In genomic region chr11:36395803-36396710, GRCm38 (mm10) we compare ENCODE assay signal across 14 mouse cellular contexts.
DNase-seq lines count a peak whose midpoint lies in the region; ATAC-seq and TF ChIP-seq lines count a peak whose summit lies in the region.
"Had no signal": no experiment of that assay in that cellular context is flagged by ENCODE, and none has a peak within 500 bp of the region (broad histone marks: within the 10 kb centered on the region; RNA-seq: fewer than 3 reads in every experiment).

No protein-coding gene starts in this region.

- no peak for ATAC-seq in midbrain, embryonic 12.5 days (ENCODE audit: low FRiP score, low read depth)
- ATAC-seq in midbrain, postnatal 0 days (ENCODE audit: low FRiP score), result no peak
- peak; percentile 63 for ATAC-seq in forebrain, postnatal 0 days
- ATAC-seq in megakaryocyte, adult 5-6 weeks (ENCODE audit: poor library complexity, severe bottlenecking), result no peak
- ATAC-seq in inflammation-experienced regulatory T-cells, adult 6 months, result no peak

- no peak overlapping the region for H3K4me3 ChIP-seq in midbrain, embryonic 12.5 days
- H3K4me3 ChIP-seq in midbrain, postnatal 0 days (ENCODE audit: low read depth, low read length), result no peak overlapping the region
- no peak overlapping the region for H3K4me3 ChIP-seq in forebrain, postnatal 0 days (ENCODE audit: low read depth, low read length)
- H3K4me3 ChIP-seq: heart, embryonic 12.5 days; limb, embryonic 13.5 days; megakaryocyte, embryonic 14.5 days had no signal

- H3K27me3 ChIP-seq in midbrain, embryonic 12.5 days, result no peaks in the 10 kb centered on the region
- H3K27me3 ChIP-seq in midbrain, postnatal 0 days (ENCODE audit: insufficient read depth, low read length), result no peaks in the 10 kb centered on the region
- no peaks in the 10 kb centered on the region for H3K27me3 ChIP-seq in forebrain, postnatal 0 days (ENCODE audit: insufficient read depth, low read length)
- H3K27me3 ChIP-seq: heart, embryonic 12.5 days; limb, embryonic 13.5 days; megakaryocyte, embryonic 14.5 days had no signal

- WGBS in midbrain, embryonic 12.5 days, result 36% methylated on average over 12 of the region's 12 CpGs
- WGBS in midbrain, postnatal 0 days, result 25% methylated on average over 12 of the region's 12 CpGs
- 22% methylated on average over 12 of the region's 12 CpGs for WGBS in forebrain, postnatal 0 days

- no peak for TF ChIP-seq CTCF in midbrain, postnatal 0 days (IDR thresholded peaks at IDR 0.05)
- no peak for TF ChIP-seq CTCF in forebrain, postnatal 0 days (IDR thresholded peaks at IDR 0.05; ENCODE audit: low read depth)

- H3K27ac ChIP-seq in midbrain, embryonic 12.5 days (replicated peaks), result peak overlapping the region; percentile 16; the same call in 1 of the 2 replicates
- H3K27ac ChIP-seq in midbrain, postnatal 0 days (ENCODE audit: low read depth, low read length), result no peak overlapping the region
- H3K27ac ChIP-seq in forebrain, postnatal 0 days (ENCODE audit: low read depth, low read length), result peak overlapping the region; percentile 60
- H3K27ac ChIP-seq: limb, embryonic 13.5 days; stomach, postnatal 0 days had no signal

- H3K36me3 ChIP-seq in midbrain, embryonic 12.5 days, result no peaks in the 10 kb centered on the region
- no peaks in the 10 kb centered on the region for H3K36me3 ChIP-seq in midbrain, postnatal 0 days (ENCODE audit: insufficient read depth, low read length)
- H3K36me3 ChIP-seq in forebrain, postnatal 0 days (ENCODE audit: insufficient read depth), result no peaks in the 10 kb centered on the region
- H3K36me3 ChIP-seq: heart, embryonic 12.5 days; limb, embryonic 13.5 days had no signal

- H3K9me3 ChIP-seq in midbrain, embryonic 12.5 days, result no peaks in the 10 kb centered on the region
- H3K9me3 ChIP-seq in midbrain, postnatal 0 days (ENCODE audit: low read length), result no peaks in the 10 kb centered on the region
- H3K9me3 ChIP-seq in forebrain, postnatal 0 days (ENCODE audit: low read length), result no peaks in the 10 kb centered on the region
- H3K9me3 ChIP-seq: heart, embryonic 12.5 days; limb, embryonic 13.5 days had no signal

- H3K4me1 ChIP-seq in midbrain, embryonic 12.5 days, result peaks cover 15% of the 10 kb centered on the region
- 0 out of 2 replicates have a peak, but pooled peaks cover 8% of the 10 kb centered on the region for H3K4me1 ChIP-seq in midbrain, postnatal 0 days (ENCODE audit: insufficient read depth, low read length)
- H3K4me1 ChIP-seq in forebrain, postnatal 0 days (ENCODE audit: insufficient read depth), result no peaks in the 10 kb centered on the region
- H3K4me1 ChIP-seq: limb, embryonic 13.5 days; megakaryocyte, embryonic 14.5 days had no signal

- no peak overlapping the region for H3K9ac ChIP-seq in midbrain, embryonic 12.5 days (replicated peaks)
- no peak overlapping the region for H3K9ac ChIP-seq in midbrain, postnatal 0 days (replicated peaks; ENCODE audit: low read length, poor library complexity, severe bottlenecking)
- no peak overlapping the region for H3K9ac ChIP-seq in forebrain, postnatal 0 days
- H3K9ac ChIP-seq: heart, embryonic 12.5 days; limb, embryonic 13.5 days had no signal

- no peak overlapping the region for H3K4me2 ChIP-seq in midbrain, embryonic 12.5 days (replicated peaks)
- H3K4me2 ChIP-seq in midbrain, postnatal 0 days (ENCODE audit: low read depth, low read length, poor library complexity, severe bottlenecking), result no peak overlapping the region
- no peak overlapping the region for H3K4me2 ChIP-seq in forebrain, postnatal 0 days (ENCODE audit: low read depth)
- H3K4me2 ChIP-seq: heart, embryonic 12.5 days; limb, embryonic 13.5 days had no signal

- DNase-seq in adrenal gland, postnatal 14 days, result peak; percentile 9
- no peak for DNase-seq in adrenal gland, adult 8-10 months
- DNase-seq in midbrain, postnatal 0 days (ENCODE audit: low spot score), result no peak
- DNase-seq in forebrain, postnatal 0 days, result peak; percentile 38
- peak; percentile 59 for DNase-seq in retina, embryonic 14.5 days (ENCODE audit: low spot score)
- DNase-seq: cerebellum, adult 8-10 months; right cerebral cortex, adult 18-20 months had no signal

Comparison
In these comparisons a context has a peak if more than half of its experiments do, and no peak if none do; other contexts are left out.
1. DNase-seq: peak in adrenal gland, postnatal 14 days (single experiment), forebrain, postnatal 0 days (single experiment) and retina, embryonic 14.5 days (single experiment); none in adrenal gland, adult 8-10 months (single experiment) and midbrain, postnatal 0 days (single experiment).